Mouse (Mus musculus) left cerebral cortex, postnatal 25 days (tissue): Measurements from ENCODE around the gene Tnip3. TPM values are rescaled to one million over a fixed set of nuclear protein-coding genes. Genes with fewer than 3 reads are reported as not detected.

ENCODE experiments used
- DNase-seq, 2 experiments: peaks; one replicate each; pipeline ENCODE4 v3.0.0; 2022; ENCODE audit warnings: low spot score in 2 of 2, mixed read lengths in 1 of 2
- intact Hi-C: fragments of 180-260 bp; cut with DNase I; formaldehyde crosslinking; loops from one replicate; pipeline ENCODE4 v1.15.1; 2025
- total RNA-seq, 2 experiments: library from RNA; stranded (reverse); gene quantifications; 2 replicates each; pipeline ENCODE4 v1.2.3; 2021

Gene Tnip3
- total RNA-seq, 2 experiments from 2014 or later = 0.27 TPM; not detected in 1

GRCm38 (mm10) chr6:65578151-65578973 lies 53.2 kb downstream of the Tnip3 start:
- intact Hi-C loops = no loop called here
- no peak for DNase-seq

- no peak for DNase-seq
- intact Hi-C loops = no loop called here
Observed at GRCm38 (mm10) chr6:65583029-65583428, 57.9 kb downstream of the Tnip3 start.

- intact Hi-C loops = no loop called here
Observed at GRCm38 (mm10) chr6:65584870-65585332, 59.8 kb downstream of the Tnip3 start.

GRCm38 (mm10) chr6:65585333-65586053 lies 60.4 kb downstream of the Tnip3 start:
- intact Hi-C loops = no loop called here
- no peak for DNase-seq

More at GRCm38 (mm10) chr6:65584870-65585332, 59.8 kb downstream of the Tnip3 start:
- peak; percentile 59 to 88 for DNase-seq

GRCm38 (mm10) chr6:65588847-65589246 lies 63.7 kb downstream of the Tnip3 start:
- no peak for DNase-seq

GRCm38 (mm10) chr6:65590018-65590417 lies 64.9 kb downstream of the Tnip3 start:
- peak in 1 of 2 experiments; percentile 46 for DNase-seq
- intact Hi-C loops = no loop called here

More at GRCm38 (mm10) chr6:65588847-65589246, 63.7 kb downstream of the Tnip3 start:
- intact Hi-C loops = no loop called here

- no peak for DNase-seq
- intact Hi-C loops = no loop called here
Observed at GRCm38 (mm10) chr6:65594171-65594570, 69.1 kb downstream of the Tnip3 start.

- DNase-seq = no peak
Observed at GRCm38 (mm10) chr6:65595371-65595770, 70.3 kb downstream of the Tnip3 start.

GRCm38 (mm10) chr6:65597056-65597818 lies 72.1 kb downstream of the Tnip3 start:
- intact Hi-C loops = no loop called here
- DNase-seq = no peak

More at GRCm38 (mm10) chr6:65595371-65595770, 70.3 kb downstream of the Tnip3 start:
- intact Hi-C loops = no loop called here

GRCm38 (mm10) chr6:65598522-65598921 lies 73.4 kb downstream of the Tnip3 start:
- intact Hi-C loops = no loop called here

GRCm38 (mm10) chr6:65599865-65600739 lies 75.0 kb downstream of the Tnip3 start:
- no peak for DNase-seq
- intact Hi-C loops = no loop called here

More at GRCm38 (mm10) chr6:65598522-65598921, 73.4 kb downstream of the Tnip3 start:
- no peak for DNase-seq

- intact Hi-C loops = no loop called here
- DNase-seq = no peak
Observed at GRCm38 (mm10) chr6:65600887-65601286, 75.8 kb downstream of the Tnip3 start.

- no peak for DNase-seq
- intact Hi-C loops = no loop called here
Observed at GRCm38 (mm10) chr6:65605778-65606177, 80.7 kb downstream of the Tnip3 start.

GRCm38 (mm10) chr6:65606946-65607345 lies 81.8 kb downstream of the Tnip3 start:
- intact Hi-C loops = no loop called here

GRCm38 (mm10) chr6:65611834-65612233 lies 86.7 kb downstream of the Tnip3 start:
- intact Hi-C loops = no loop called here
- DNase-seq = no peak

More at GRCm38 (mm10) chr6:65606946-65607345, 81.8 kb downstream of the Tnip3 start:
- no peak for DNase-seq

- DNase-seq = no peak
- intact Hi-C loops = no loop called here
Observed at GRCm38 (mm10) chr6:65613924-65614585, 88.9 kb downstream of the Tnip3 start.

- no peak for DNase-seq
- intact Hi-C loops = no loop called here
Observed at GRCm38 (mm10) chr6:65615641-65616040, 90.5 kb downstream of the Tnip3 start.

GRCm38 (mm10) chr6:65621260-65621659 lies 96.1 kb downstream of the Tnip3 start:
- DNase-seq = no peak
- intact Hi-C loops = no loop called here
